Mouse (Mus musculus) kidney, postnatal 25 days (tissue): ENCODE results near the gene Glb1.
A peak's percentile ranks its signal among the peaks of the same experiment; 100 is the strongest.

Source experiments
- DNase-seq, 2 experiments: peaks; one replicate each; pipeline ENCODE4 v3.0.0; 2021; ENCODE audit warnings: mixed read lengths in 2 of 2

The Glb1 gene

DNA sequence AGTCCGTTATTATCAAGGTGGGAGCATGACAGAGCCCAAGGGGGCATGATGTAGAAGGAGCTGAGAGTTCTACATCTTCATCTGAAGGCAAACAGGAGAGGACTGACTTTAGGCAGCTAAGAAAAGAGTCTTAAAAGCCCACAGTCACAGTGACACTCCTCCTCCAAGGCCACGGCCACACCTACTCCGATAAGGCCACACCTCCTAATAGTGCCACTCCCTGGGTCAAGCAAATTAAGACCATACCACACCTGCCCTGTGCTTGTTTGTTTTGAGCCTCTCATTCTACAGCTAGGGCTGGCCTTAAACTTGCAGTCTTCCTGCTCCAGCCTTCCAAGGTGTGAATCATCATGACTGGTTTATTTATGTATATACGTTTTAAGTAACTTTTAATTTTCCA is 5.6 kb upstream of the Glb1 start:
- DNase-seq: no peak

DNA sequence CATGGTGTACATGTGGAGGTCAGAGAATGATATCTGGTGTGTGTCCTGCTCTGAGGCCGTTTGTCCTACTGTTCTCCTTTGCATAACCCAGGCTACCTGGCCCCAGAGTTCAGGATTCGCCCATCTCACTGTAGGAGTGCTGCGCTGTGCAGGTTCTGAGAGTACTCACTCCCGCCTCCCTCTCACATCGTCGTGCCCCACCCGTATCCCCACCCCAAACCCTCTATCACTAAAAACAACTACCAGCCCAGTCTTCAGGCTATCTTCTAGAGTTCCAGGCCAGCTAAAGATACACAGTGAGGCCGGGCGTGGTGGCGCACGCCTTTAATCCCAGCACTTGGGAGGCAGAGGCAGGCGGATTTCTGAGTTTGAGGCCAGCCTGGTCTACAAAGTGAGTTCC is 1.2 kb upstream of the Glb1 start:
- peak in 1 of 2 experiments; percentile 24 for DNase-seq

DNA sequence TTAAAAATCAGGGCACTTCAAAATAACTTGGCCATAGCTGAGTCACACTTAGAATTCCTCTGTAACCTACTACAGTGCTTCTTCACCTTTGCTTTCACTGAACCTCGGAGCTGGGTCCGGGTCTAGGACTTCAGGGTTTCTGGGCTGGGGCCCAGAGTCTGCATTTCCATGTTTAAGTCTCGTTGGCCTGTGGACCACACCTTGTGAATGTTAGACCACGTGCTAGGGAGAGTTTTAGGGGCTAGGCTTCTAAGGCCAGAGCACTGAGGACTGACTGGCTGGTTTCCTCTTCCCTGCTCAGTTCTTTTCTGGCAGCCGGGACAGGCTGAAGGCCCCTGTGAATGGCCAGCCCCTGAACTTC is 308 bp upstream of the Glb1 start:
- DNase-seq: no peak

DNA sequence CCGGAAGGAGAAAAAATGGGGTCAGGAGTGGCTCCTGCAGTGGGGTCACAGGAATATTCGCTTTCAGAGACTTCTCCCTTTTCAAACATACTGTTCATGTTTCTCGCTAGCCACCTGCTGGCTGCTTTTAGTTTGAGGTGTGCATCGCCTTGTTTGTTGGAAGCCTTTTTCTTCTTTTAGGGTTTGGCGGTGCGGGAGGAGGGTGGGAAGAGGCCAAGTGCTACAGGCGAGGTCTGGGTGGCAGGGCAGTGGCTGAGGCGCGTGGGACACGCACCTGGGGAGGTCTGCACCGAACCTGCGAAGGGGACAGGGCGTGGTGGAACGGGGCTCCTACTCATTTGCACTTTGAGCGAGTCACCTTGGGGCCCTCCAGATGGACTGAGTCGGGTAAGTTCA is 807 bp downstream of the Glb1 start:
- peak; percentile 53 to 83 for DNase-seq

DNA sequence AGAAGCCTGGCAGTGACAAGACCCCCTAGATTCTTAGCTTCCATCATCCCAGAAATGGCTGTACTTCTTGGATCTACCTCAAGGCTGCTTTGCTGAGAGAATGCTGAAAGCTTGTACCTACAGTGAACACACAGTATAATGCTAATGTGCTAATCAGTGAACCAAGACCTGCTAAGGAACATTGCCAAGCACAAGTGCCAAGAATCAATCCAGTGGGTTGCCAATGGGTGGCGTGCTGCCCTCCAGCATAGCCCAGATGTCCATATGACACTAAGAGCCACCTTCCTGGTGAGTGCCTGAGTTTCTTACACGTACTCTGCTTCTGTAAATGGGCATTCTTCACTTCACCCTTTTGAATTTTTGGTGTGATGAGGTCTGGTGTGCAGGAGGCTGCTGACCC is 6.8 kb downstream of the Glb1 start:
- peak; percentile 72 to 84 for DNase-seq

DNA sequence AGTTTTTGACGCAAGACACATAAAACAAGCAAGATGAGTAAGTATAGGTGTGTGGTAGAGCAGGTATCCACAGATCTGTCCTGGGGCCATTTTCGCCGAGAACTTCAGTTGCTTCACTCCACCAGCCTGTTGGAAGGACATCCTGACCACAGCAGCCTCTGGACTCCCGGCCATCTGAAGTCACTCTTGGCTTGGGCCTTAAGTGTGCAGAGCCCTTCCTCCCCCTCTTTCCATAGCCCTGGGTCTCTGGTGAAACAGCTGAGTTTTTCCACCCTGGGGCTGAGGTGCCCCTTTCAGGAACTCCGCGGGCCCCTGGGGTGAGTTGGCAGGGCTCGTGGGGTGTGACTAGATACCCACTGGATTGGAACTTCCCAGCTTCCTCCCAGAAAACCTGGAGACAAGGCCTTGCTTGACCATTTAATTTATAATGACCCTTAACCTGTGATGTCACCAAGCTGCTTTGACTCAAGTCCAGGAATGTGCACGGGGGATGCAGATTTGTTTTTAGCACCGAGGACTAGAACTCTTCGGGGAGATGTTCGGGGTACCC is 9.5 kb downstream of the Glb1 start:
- peak in 1 of 2 experiments; percentile 71 for DNase-seq

DNA sequence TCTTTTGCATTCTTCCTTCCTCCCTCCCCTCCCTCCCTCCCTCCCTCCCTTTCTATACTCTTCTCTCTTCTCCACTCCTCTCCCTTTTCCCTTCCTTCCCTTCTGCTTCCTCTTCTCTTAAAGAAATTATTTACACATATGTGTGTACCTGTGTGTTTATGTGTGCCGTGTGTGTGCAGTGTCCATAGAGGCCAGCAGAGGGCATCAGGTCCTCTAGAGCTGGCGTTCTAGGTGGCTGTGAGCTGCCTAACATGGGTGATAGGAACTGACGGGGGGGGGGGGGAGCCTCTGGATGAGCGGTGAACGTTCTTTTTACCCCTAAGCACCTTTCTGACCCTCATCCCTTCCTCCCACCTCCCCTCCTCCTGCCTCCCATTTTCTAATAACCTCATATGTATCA is 10.4 kb downstream of the Glb1 start:
- DNase-seq: no peak

DNA sequence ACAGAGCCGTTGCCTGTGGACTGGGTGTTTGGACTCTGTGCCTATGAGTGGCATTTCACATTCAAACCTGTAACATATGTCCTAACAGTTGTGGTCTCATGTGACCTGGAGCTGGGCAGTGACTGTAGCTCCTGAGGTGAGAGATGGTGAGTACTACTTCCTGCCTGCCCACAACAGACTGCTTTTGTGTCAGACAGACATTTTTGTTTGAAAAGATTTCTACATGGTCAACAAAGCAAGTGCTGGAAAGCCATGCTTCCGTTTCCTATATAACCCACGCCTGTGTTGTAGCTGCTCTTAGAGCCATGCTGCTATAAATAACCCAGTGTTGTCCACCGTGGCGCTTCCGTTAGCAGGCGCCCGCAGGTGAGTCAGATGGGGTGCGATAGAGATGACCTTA is 11.5 kb downstream of the Glb1 start:
- no peak for DNase-seq

DNA sequence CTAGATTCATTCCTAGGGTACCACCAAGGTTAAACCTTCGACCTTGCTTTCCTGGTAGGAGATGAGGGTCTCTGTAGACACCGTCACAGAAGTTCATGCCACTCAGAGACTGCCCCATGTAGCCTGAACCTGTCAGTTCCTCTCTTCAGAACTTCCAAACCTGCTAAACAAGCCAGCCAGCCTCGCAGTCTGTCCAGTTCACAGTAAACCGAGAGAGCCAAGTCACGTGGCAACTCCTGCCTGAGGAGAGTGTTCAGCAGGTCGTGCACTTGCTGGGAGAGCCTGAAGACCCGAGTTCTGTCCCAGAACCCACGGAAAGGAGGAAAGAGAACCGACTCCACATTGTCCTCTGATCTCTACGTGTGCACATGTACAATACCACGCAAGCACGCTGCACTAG is 13.0 kb downstream of the Glb1 start:
- DNase-seq: peak; percentile 64 to 84

DNA sequence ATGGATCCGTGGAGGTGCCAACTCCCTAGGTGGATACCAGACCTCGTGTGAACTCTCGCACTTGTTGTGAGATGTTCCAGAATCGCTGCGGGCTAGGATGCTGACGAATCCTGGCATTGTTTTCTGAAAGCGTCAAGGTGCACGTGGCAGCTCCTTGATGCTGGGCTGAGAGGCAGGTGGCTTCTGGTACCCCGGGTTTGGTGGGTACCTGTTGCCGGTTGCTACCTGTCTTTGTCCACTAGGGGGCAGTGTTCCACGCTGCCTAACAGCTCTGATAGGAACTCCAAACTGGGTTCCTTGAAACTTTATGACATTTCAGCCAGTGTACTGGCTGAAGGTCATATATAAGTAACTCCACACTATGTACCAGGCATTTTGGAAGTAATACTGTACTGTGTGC is 14.8 kb downstream of the Glb1 start:
- peak; percentile 55 to 70 for DNase-seq

DNA sequence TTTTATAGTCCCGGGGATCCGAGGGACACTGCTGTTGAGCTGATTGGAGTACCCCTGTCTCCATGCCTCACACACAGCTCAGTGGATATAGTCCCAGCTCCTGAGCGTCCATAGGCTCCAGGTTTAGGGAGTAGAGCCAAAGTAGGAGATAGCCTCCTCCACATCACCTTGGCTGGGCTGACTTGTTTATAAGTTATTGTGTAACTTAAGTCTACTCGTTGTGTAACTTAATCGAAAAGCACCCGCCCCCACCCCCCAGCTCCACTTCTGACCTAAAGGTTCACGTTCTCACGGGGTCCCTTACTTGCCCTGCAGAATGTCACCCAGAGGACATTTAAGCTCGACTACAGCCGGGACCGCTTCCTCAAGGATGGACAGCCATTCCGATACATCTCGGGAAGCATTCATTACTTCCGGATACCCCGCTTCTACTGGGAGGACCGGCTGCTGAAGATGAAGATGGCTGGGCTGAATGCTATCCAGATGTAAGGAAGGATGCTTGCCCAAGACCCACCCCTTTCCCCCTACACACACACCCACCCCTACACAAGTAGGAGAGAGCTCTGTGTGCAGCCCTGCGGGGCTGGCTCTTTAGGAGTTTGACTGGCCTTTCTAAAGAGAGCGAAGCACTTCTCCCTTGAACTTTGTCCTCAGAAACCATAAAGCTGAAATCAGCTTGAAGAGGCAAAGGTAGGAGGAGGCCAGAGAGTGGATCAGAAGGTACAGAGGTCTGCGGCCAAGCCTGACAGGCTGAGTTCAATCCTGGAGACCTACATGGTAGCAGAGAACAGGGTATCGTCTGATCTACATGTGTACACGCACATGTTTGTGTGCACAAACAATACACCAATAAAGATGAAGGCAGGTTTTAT is 16.0 kb downstream of the Glb1 start:
- peak; percentile 43 to 66 for DNase-seq

DNA sequence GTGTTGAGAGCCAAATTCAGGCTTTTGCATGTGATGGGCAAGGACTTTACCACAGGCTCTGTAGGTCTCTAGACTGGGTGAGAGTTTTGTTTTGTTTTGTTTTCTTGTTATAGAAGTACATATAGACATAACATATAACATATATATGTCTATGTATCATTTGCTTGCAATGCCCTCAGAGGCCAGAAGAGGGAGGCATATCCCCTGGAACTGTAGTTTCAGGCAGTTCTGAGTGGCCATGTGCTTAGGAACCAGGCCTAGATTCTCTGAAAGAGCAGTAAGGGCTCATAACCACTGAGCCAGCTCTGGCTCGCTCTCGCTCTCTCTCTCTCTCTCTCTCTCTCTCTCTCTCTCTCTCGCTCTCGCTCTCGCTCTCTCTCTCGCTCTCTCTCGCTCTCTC is 17.3 kb downstream of the Glb1 start:
- DNase-seq: peak in 1 of 2 experiments; percentile 77

DNA sequence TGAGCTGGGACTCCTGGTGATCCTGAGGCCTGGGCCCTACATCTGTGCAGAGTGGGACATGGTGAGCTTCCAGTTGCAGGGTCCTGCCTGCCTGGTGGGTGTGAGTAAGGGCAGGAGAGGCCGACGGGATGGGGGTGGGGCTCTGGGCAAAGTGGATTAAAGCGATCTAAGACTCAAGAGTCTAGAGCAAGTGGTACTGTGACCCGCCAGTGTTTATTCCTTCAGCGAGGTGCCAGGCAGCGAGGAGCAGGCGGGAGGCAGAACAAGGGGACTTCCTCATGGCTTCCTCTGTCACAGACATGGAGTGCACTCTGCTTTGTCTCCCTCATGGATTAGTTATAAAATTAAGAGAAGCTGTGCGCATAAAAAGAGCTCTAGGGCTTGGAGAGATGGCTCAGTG is 19.6 kb downstream of the Glb1 start:
- DNase-seq: no peak

DNA sequence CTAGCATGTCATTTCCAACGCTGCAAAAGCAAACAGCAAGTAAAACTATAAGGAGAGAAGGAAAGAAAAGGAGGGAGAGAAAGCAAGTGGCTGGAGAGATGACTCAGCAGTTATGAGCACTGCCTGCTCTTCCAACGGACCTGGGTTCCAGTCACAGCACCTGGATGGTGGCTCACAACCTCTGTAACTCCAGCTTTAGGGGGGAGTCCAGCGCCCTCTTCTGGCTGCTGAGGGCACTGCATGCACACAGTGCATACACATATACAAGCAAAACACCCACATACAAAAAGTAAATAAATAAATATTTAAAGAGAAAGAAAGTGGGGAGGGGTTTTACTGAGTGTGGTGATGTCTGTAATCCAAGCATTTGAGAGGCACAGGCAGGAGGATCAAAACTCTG is 20.2 kb downstream of the Glb1 start:
- DNase-seq: no peak

DNA sequence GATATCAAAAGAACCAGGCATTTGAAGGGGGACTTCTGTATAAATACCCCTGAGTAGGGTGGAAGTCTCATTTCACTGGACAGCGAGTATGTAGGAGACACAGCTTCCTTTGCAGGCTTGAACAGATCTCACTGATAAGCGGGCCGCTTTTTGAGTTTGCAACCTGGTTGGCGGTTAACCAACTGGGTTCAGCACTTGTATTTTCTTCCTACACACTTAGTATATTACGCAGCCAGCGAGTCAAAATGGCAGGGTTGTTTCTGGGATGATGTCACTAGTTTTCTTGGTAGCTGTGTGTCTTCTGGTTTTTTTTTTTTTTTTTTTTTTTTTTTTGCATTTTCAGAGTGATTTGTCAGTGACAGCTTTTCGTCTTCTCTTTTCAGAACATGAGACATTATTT is 20.9 kb downstream of the Glb1 start:
- no peak for DNase-seq

DNA sequence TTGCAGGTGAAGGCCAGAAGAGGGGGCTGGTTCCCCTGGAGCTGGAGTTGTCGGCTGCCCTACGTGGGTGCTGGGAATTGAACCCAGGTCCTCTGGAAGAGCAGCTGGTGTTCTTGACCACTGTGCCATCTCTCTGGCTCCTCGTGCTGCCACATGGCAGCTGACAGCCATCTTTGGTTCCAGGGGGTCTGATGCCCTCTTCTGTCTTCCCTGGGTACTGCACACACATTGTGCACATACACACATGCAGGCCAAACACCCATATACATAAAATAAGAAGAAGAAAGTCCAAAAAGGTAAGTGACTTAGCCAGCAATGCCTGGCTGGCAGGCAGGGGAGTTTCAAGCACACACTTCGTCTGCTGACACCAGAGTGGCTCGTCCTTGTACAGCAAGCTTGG is 24.7 kb downstream of the Glb1 start:
- no peak for DNase-seq

DNA sequence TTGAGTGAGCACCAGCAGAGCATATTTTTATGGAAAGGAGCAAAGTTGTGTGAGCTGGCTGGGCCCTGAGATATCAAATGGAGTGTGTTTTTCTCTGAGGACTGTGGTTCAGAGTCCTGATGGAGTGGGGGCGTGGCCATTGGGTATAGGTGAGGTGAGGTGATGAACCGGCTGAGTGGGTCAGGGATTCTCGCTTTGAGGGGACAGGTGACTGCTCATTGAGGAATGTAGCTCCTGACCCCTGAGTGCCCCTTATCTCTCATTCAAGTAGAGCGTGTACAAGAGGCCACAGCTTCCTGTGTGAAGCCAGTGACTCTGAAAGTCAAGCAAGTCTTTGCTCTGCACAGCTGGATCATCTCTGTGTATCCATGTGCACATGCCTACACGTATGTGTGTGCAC is 25.3 kb downstream of the Glb1 start:
- peak in 1 of 2 experiments; percentile 25 for DNase-seq

DNA sequence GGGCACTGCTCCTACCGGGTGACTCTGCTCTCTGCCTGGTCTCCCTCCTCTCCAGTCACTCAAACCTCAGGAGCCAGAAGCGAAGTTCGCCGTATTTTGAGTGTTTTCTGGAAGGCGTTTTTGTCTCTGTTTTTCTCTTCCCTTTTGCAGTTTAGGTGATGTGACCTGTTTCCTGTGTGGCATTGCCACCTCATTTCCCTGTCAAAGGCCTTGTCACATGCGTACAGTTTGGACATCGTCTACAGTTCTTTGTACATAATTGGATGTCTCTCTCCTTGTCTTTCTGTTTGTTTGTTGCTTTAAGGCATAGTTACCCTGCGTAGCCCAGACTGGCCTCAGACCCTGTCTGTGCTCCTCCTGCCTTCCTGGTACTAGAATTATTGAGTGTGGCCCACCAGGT is 26.5 kb downstream of the Glb1 start:
- no peak for DNase-seq

DNA sequence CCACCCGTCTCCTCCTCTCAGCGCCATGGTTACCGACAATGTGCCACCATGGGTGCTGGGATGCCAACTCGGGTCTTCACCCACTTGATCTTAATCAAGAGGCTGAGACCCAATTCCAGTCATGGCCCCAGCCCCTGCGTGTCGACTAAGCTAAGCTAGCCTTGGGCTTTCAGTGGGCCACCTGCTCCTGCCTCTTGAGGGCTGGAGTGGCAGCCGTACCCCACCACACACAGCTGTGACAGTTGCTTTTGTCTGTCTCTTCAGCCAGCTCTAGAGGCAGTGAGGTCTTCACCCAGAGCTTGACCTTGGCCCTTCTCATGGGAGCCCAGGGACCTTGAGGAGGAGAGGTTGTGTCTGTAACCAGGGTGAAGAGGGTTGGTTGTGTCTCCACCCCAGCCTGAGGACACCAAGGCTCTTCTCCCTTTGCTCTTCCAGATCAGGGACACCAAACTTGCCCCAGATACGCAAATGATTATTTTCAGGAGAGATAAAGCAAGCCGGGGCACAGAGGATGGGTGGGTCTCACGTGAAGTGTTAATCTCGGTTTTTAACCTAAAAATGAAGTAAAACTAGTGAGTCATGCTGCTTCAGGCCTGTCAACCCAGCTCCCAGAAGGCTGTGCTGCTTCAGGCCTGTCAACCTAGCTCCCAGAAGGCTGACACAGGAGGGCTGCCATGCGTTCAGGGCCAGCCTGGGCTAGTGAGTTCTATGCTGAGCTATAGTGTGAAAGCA is 27.4 kb downstream of the Glb1 start:
- no peak for DNase-seq

DNA sequence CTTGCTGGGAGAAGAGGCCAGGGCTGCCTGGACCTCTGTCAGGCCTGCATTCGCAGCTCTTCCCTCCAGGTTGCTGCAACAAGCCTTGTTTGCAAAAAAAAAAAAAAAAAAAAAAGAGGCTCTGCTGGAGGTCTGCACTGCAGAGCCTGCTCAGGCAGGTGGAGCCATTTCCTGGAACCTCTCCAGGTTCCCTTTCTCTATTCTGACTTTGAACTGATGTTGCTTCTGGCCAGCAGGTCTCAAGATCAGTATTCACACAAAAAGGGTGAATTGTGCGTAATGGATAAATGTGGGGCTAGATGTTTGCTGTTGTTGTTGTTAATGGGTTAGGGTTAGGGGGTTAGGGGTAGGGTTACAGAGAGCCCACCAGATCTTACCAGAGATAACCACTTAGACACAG is 34.8 kb downstream of the Glb1 start:
- DNase-seq: peak in 1 of 2 experiments; percentile 34

DNA sequence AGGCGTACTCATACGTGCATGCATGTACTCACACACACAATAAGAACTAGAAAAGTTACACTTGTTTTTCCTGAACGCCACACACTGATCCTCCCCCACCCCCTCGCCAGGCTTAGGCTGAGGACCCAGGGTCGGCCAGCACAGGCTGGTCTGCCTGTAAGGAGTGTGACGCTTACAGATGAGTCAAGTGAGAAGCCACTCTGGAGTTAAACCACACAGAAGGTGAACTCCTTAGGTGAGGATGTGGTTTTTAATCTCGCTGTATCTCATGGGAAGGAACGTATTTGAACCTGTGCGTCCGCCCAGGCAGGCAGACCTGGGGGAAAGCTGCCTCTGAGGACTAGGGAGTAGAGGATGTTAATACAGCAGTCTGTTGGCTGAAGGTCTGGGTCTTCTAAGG is 39.7 kb downstream of the Glb1 start:
- no peak for DNase-seq

DNA sequence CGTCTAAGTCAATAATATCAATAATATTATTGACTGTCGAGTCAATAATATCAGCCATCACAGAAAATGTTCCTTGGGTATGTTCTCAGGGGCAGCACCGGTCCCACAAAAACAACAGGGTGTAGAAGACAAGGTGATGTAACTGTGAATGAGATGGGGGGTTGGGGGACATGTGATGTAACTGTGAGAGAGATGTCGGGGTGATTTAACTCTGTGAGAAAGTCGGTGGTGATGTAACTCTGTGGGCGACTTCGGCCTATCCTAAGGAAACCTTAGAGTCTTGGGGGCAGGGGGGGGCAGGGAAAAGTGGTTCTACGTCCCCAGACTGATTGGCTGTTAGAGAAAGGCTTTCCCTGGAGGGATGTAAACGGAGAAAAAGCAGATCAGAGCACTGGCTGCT is 41.3 kb downstream of the Glb1 start:
- no peak for DNase-seq

DNA sequence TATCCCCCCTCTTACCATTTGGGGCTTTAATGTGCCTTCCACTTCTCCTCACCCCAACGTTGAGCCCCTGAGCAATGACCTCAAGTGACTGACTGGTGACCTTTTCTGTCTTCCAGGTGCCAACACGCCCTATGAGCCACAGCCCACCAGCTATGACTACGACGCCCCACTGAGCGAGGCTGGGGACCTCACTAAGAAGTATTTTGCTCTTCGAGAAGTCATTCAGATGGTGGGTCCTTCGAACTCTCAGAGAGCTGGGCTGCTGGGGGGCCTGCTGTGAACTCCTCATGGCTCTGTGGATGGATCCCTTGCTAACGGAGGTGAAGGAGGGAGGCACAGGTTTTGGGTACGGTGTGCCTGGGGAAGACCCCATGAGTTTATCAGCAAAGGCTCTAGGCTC is 42.0 kb downstream of the Glb1 start:
- DNase-seq: no peak

DNA sequence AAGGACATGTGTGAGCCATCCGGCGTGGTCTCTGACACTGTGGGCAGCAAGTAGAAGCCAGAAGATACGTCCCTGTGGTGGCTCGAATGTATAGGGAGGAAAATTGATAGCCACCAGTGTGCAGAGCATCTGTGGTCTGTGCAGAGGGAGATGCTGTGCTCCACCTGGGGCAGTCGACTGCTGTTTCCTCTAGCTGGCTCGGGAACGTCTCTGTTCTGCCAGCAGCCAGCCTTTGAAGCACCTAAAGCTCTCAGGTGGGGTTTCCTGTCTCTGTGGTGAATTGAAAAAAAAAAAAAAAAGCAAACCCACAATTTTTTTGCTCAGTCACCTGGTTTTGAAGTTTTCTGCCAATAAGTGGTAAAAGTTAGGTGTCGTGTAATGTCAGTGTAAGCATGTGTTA is 42.5 kb downstream of the Glb1 start:
- DNase-seq: no peak
